Comparison of ENCODE assay signal across 7 mouse cellular contexts in the genomic region with DNA sequence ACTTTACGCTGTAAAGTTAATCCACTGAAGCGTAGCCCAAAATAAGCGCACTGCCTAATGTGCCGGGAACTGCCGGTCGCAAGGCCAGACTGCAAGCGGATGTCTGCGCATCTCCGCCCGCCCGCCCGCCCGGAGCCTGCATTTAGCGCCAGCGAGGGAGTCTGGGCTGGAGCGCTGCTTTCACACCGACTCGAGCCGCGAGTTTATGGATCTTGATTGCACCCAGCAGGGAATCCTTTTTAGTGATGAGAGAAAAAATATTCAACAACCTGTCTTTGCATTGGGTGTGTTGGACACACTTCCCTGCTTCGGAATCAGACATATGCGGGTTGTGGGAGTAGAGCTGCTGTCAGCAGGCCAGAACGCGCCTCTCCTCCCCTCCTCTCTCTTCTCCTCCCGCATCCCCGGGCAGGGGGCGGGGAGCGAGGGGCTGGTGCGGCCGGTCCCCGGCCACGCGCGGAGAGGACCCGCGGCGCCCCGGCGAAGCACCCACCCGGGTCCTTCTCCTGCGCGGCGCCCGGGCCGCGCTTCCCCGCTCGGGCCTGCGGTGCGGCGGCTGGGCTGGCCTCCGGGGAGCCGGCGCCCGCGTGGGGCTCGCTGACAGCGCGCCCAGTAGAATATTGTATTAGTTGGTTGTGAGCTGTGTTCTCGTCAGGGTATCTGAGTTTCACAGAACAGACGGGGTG. TPM values are rescaled to one million over a fixed set of nuclear protein-coding genes. Genes with fewer than 3 reads are reported as not detected.
DNase-seq lines count a peak whose midpoint lies in the region; ATAC-seq and TF ChIP-seq lines count a peak whose summit lies in the region.

No protein-coding gene starts in this region.

- no peak for DNase-seq in lung, postnatal 0 days (ENCODE audit: low spot score)
- no peak for DNase-seq in lung, postnatal 10 days
- no peak for DNase-seq in liver, embryonic 13.5 days
- DNase-seq in right cerebral cortex, postnatal 36 days (ENCODE audit: low spot score in 2 of 2): peak; percentile 62 to 73
- DNase-seq in gastrocnemius, postnatal 25 days: no peak

- H3K9me3 ChIP-seq in lung, postnatal 0 days (ENCODE audit: low read length): no peaks in the 10 kb centered on the region
- no peaks in the 10 kb centered on the region for H3K9me3 ChIP-seq in forebrain, embryonic 13.5 days (replicated peaks)
- H3K9me3 ChIP-seq in hindbrain, embryonic 16.5 days (ENCODE audit: control insufficient read depth, low read length): no peaks in the 10 kb centered on the region
- no peaks in the 10 kb centered on the region for H3K9me3 ChIP-seq in liver, embryonic 13.5 days (replicated peaks)

- H3K4me2 ChIP-seq in lung, postnatal 0 days (replicated peaks; ENCODE audit: low read depth, low read length): peak overlapping the region; percentile 50
- H3K4me2 ChIP-seq in forebrain, embryonic 13.5 days: peak overlapping the region; percentile 91
- peak overlapping the region; percentile 100 for H3K4me2 ChIP-seq in hindbrain, embryonic 16.5 days (ENCODE audit: low read length)
- peak overlapping the region; percentile 54 for H3K4me2 ChIP-seq in liver, embryonic 13.5 days

- no peaks in the 10 kb centered on the region for H3K36me3 ChIP-seq in lung, postnatal 0 days (ENCODE audit: insufficient read depth, low read length)
- no peaks in the 10 kb centered on the region for H3K36me3 ChIP-seq in forebrain, embryonic 13.5 days (ENCODE audit: poor library complexity, severe bottlenecking)
- H3K36me3 ChIP-seq in hindbrain, embryonic 16.5 days (ENCODE audit: control insufficient read depth, insufficient read depth, low read length): no peaks in the 10 kb centered on the region
- H3K36me3 ChIP-seq in liver, embryonic 13.5 days: no peaks in the 10 kb centered on the region

- no peak overlapping the region for H3K27ac ChIP-seq in lung, postnatal 0 days (ENCODE audit: low read length)
- H3K27ac ChIP-seq in forebrain, embryonic 13.5 days: peak overlapping the region; percentile 84
- H3K27ac ChIP-seq in hindbrain, embryonic 16.5 days (ENCODE audit: low read depth, low read length): no peak overlapping the region
- no peak overlapping the region for H3K27ac ChIP-seq in liver, embryonic 13.5 days

- no peak overlapping the region for H3K9ac ChIP-seq in lung, postnatal 0 days (replicated peaks; ENCODE audit: low read depth)
- H3K9ac ChIP-seq in forebrain, embryonic 13.5 days: peak overlapping the region; percentile 79
- H3K9ac ChIP-seq in hindbrain, embryonic 16.5 days (ENCODE audit: low read depth, low read length): peak overlapping the region; percentile 74
- H3K9ac ChIP-seq in liver, embryonic 13.5 days: peak overlapping the region; percentile 22; the same call in 1 of the 2 replicates

- peaks cover 24% of the 10 kb centered on the region for H3K27me3 ChIP-seq in lung, postnatal 0 days (replicated peaks; ENCODE audit: insufficient read depth, low read length)
- peaks cover 39% of the 10 kb centered on the region for H3K27me3 ChIP-seq in forebrain, embryonic 13.5 days
- H3K27me3 ChIP-seq in hindbrain, embryonic 16.5 days (replicated peaks; ENCODE audit: control insufficient read depth, insufficient read depth, low read length): peaks cover 38% of the 10 kb centered on the region
- H3K27me3 ChIP-seq in liver, embryonic 13.5 days: peaks cover 82% of the 10 kb centered on the region

- no peak for TF ChIP-seq CTCF in lung, postnatal 0 days (IDR thresholded peaks at IDR 0.05)

- no peak for ATAC-seq in lung, postnatal 0 days
- ATAC-seq in forebrain, embryonic 13.5 days: peak; percentile 75
- peak; percentile 77 for ATAC-seq in hindbrain, embryonic 16.5 days
- no peak for ATAC-seq in liver, embryonic 13.5 days (ENCODE audit: low read depth)

- H3K4me1 ChIP-seq in lung, postnatal 0 days (ENCODE audit: insufficient read depth, low read depth, low read length): no peaks in the 10 kb centered on the region
- peaks cover 38% of the 10 kb centered on the region for H3K4me1 ChIP-seq in forebrain, embryonic 13.5 days
- H3K4me1 ChIP-seq in hindbrain, embryonic 16.5 days (ENCODE audit: control insufficient read depth, insufficient read depth, low read depth, low read length): peaks cover 14% of the 10 kb centered on the region
- H3K4me1 ChIP-seq in liver, embryonic 13.5 days (replicated peaks): no peaks in the 10 kb centered on the region

- peak overlapping the region; percentile 20 for H3K4me3 ChIP-seq in lung, postnatal 0 days (ENCODE audit: low read depth, low read length)
- H3K4me3 ChIP-seq in forebrain, embryonic 13.5 days: peak overlapping the region; percentile 52
- H3K4me3 ChIP-seq in hindbrain, embryonic 16.5 days (ENCODE audit: low read length): peak overlapping the region; percentile 56
- peak overlapping the region; percentile 32 for H3K4me3 ChIP-seq in liver, embryonic 13.5 days (replicated peaks)

- 3% methylated on average over 58 of the region's 61 CpGs for WGBS in lung, postnatal 0 days
- WGBS in forebrain, embryonic 13.5 days: under 1% methylated on average over 61 of the region's 61 CpGs
- WGBS in hindbrain, embryonic 16.5 days: 0% methylated on average over 57 of the region's 61 CpGs
- WGBS in liver, embryonic 13.5 days (ENCODE audit: insufficient replicate concordance): 2% methylated on average over 61 of the region's 61 CpGs

- TF ChIP-seq EP300 in lung, postnatal 0 days (IDR thresholded peaks at IDR 0.05): no peak

RNA-seq across cellular contexts. Expression of a gene that starts 35.2 kb away (rescaled TPM):
- polyA plus RNA-seq in lung, postnatal 0 days (2015; fragmentation: Nextera tagmentation; extraction: Ambion mirVana): not detected in 2 replicates
- 0.84 and 1.0 TPM in 2 replicates for polyA plus RNA-seq in forebrain, embryonic 13.5 days (2015; fragmentation: Nextera tagmentation; extraction: Ambion mirVana)
- polyA plus RNA-seq in hindbrain, embryonic 16.5 days (2015; fragmentation: Nextera tagmentation; extraction: Ambion mirVana): 0.36 and 0.49 TPM in 2 replicates
- not detected in 2 replicates for polyA plus RNA-seq in liver, embryonic 13.5 days (2015; fragmentation: Nextera tagmentation; extraction: Ambion mirVana)
- total RNA-seq in gastrocnemius, postnatal 25 days (2021): not detected

Comparison
In these comparisons a context has a peak if more than half of its experiments do, and no peak if none do; other contexts are left out.
1. ATAC-seq: peak in forebrain, embryonic 13.5 days (single experiment) and hindbrain, embryonic 16.5 days (single experiment); none in lung, postnatal 0 days (single experiment) and liver, embryonic 13.5 days (single experiment).
2. DNase-seq: peak in right cerebral cortex, postnatal 36 days (2 of 2); none in lung, postnatal 0 days (single experiment), lung, postnatal 10 days (single experiment), liver, embryonic 13.5 days (single experiment) and gastrocnemius, postnatal 25 days (single experiment).
3. H3K4me2 ChIP-seq: peak in every context shown above with its lines; median percentile 100 in hindbrain, embryonic 16.5 days; 91 in forebrain, embryonic 13.5 days; 54 in liver, embryonic 13.5 days; 50 in lung, postnatal 0 days.
4. Peak in every context shown above with its lines, with median percentiles within 50 percentile points of each other: H3K4me3 ChIP-seq.